In the genomic region with DNA sequence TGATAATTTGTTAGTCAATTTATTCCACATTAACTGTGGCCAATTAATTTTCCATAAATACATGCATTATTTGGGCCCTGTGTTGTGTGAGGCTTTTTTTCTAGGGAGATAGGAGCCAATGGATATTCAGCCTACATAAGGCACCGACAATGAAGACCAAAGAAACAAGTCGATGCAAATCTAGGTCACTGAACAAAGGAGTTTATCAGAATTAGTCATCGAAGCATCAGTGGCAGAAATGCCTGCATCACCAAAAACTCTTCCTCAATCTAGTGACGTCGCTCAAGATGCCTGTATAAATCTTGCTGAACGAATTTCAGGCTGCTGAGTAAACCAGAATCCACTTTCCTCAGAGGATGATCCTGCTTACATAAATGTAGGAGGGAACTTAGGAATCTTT, we compare ENCODE assay signal across 24 mouse cellular contexts.
DNase-seq lines count a peak whose midpoint lies in the region; TF ChIP-seq lines count a peak whose summit lies in the region.
"Had no signal": no experiment of that assay in that cellular context is flagged by ENCODE, and none has a peak within 500 bp of the region (broad histone marks: within the 10 kb centered on the region; RNA-seq: fewer than 3 reads in every experiment).

No protein-coding gene starts in this region.

- peak overlapping the region; percentile 16; the same call in 1 of the 2 replicates for H3K27ac ChIP-seq in left cerebral cortex, adult 2 months
- H3K27ac ChIP-seq: embryonic facial prominence, embryonic 12.5 days; embryonic facial prominence, embryonic 15.5 days; heart, embryonic 15.5 days; hindbrain, embryonic 14.5 days; hindbrain, postnatal 0 days had no signal

- no peak for TF ChIP-seq CTCF in left cerebral cortex, adult 2 months (IDR thresholded peaks at IDR 0.05)

- DNase-seq in left cerebral cortex, adult 2 months (ENCODE audit: extremely low spot score in 1 of 2, low spot score in 2 of 2): no peak
- DNase-seq in left cerebral cortex, postnatal 36 days (ENCODE audit: low spot score in 2 of 2): no peak
- peak; percentile 75 for DNase-seq in Muller cell, postnatal 12 days (ENCODE audit: inconsistent ontology term)
- DNase-seq in retina, postnatal 1 day: peak; percentile 64
- no peak for DNase-seq in heart, postnatal 14 days
- DNase-seq in adipocyte (ENCODE audit: low spot score): no peak
- DNase-seq: adrenal gland, adult 8-10 months; adrenal gland, postnatal 25 days; cerebellum, adult 11 months; cerebellum, adult 2 months; cerebellum, adult 9-11 months; cerebellum, postnatal 25 days; forebrain, postnatal 0 days; gastrocnemius, postnatal 10 days; gastrocnemius, postnatal 36 days; heart, adult 18-20 months; heart, postnatal 10 days; heart, postnatal 4 days had no signal

- H3K4me3 ChIP-seq in left cerebral cortex, adult 2 months: no peak overlapping the region
- H3K4me3 ChIP-seq: embryonic facial prominence, embryonic 12.5 days; embryonic facial prominence, embryonic 15.5 days; heart, embryonic 12.5 days; heart, embryonic 15.5 days had no signal

- intact Hi-C loops in left cerebral cortex, adult 2 months (cut with DNase I): loop anchor here (1.0 to 5.0 kb wide), 3 partner anchors 127 to 745 kb away; a partner anchor contains a TSS
- intact Hi-C loops in left cerebral cortex, postnatal 36 days (cut with DNase I): loop anchor here (5.0 kb wide), 1 partner anchor 233 kb away; no protein-coding TSS in a partner anchor
- intact Hi-C loops in heart, postnatal 14 days (cut with DNase I): no loop called here

Comparison
In these comparisons a context has a peak if more than half of its experiments do, and no peak if none do; other contexts are left out.
1. DNase-seq: peak in Muller cell, postnatal 12 days (single experiment) and retina, postnatal 1 day (single experiment); none in left cerebral cortex, adult 2 months (0 of 2), left cerebral cortex, postnatal 36 days (0 of 2), heart, postnatal 14 days (0 of 2) and adipocyte (single experiment).